Mouse (Mus musculus): ENCODE results near the gene Gbgt1. TPM values are rescaled to one million over a fixed set of nuclear protein-coding genes. Genes with fewer than 3 reads are reported as not detected.

The Gbgt1 gene
- total RNA-seq, 4 experiments from 2014 or later = 1.2 to 2.4 (median 2.1) TPM

- no peak for DNase-seq (ENCODE audit: low spot score)
These were observed 31.0 kb downstream of the Gbgt1 start for GRCm38 (mm10) chr2:28527436-28528353.

GRCm38 (mm10) chr2:28528354-28528730 lies 31.7 kb downstream of the Gbgt1 start:
- DNase-seq (ENCODE audit: low spot score) = no peak

- DNase-seq (ENCODE audit: low spot score) = no peak
These were observed 33.2 kb downstream of the Gbgt1 start for GRCm38 (mm10) chr2:28529856-28530255.

- peak; percentile 47 for DNase-seq (ENCODE audit: low spot score)
These were observed 33.6 kb downstream of the Gbgt1 start for GRCm38 (mm10) chr2:28530311-28530710.

GRCm38 (mm10) chr2:28532938-28533771 lies 36.5 kb downstream of the Gbgt1 start:
- peak; percentile 89 for DNase-seq (ENCODE audit: low spot score)

- no peak for DNase-seq (ENCODE audit: low spot score)
These were observed 37.3 kb downstream of the Gbgt1 start for GRCm38 (mm10) chr2:28533901-28534435.

GRCm38 (mm10) chr2:28534436-28535262 lies 38.0 kb downstream of the Gbgt1 start:
- peak; percentile 75 for DNase-seq (ENCODE audit: low spot score)

- DNase-seq (ENCODE audit: low spot score) = no peak
These were observed 38.5 kb downstream of the Gbgt1 start for GRCm38 (mm10) chr2:28535263-28535540.

GRCm38 (mm10) chr2:28535650-28536049 lies 39.0 kb downstream of the Gbgt1 start:
- DNase-seq (ENCODE audit: low spot score) = no peak

GRCm38 (mm10) chr2:28536166-28536565 lies 39.5 kb downstream of the Gbgt1 start:
- no peak for DNase-seq (ENCODE audit: low spot score)

- DNase-seq (ENCODE audit: low spot score) = no peak
These were observed 40.3 kb downstream of the Gbgt1 start for GRCm38 (mm10) chr2:28536766-28537633.

GRCm38 (mm10) chr2:28537634-28537920 lies 40.9 kb downstream of the Gbgt1 start:
- no peak for DNase-seq (ENCODE audit: low spot score)

- DNase-seq (ENCODE audit: low spot score) = no peak
These were observed 41.5 kb downstream of the Gbgt1 start for GRCm38 (mm10) chr2:28537995-28538816.

- DNase-seq (ENCODE audit: low spot score) = no peak
These were observed 42.1 kb downstream of the Gbgt1 start for GRCm38 (mm10) chr2:28538817-28539128.

GRCm38 (mm10) chr2:28539206-28539605 lies 42.5 kb downstream of the Gbgt1 start:
- peak; percentile 61 for DNase-seq (ENCODE audit: low spot score)

GRCm38 (mm10) chr2:28539949-28540348 lies 43.3 kb downstream of the Gbgt1 start:
- DNase-seq (ENCODE audit: low spot score) = peak; percentile 50

- no peak for DNase-seq (ENCODE audit: low spot score)
These were observed 44.0 kb downstream of the Gbgt1 start for GRCm38 (mm10) chr2:28540587-28541227.

- no peak for DNase-seq (ENCODE audit: low spot score)
These were observed 47.2 kb downstream of the Gbgt1 start for GRCm38 (mm10) chr2:28543894-28544293.

- no peak for DNase-seq (ENCODE audit: low spot score)
These were observed 49.3 kb downstream of the Gbgt1 start for GRCm38 (mm10) chr2:28545976-28546375.

- no peak for DNase-seq (ENCODE audit: low spot score)
These were observed 49.9 kb downstream of the Gbgt1 start for GRCm38 (mm10) chr2:28546560-28546959.

Measured in heart, adult 8-10 months (tissue).